Mouse (Mus musculus): ENCODE results near the gene Top3a. TPM values are rescaled to one million over a fixed set of nuclear protein-coding genes. Genes with fewer than 3 reads are reported as not detected.
"Not testable (repeated sequence)": the region's sequence is repeated elsewhere in the genome, so short reads cannot be mapped to it uniquely, and the experiment has no call there.

Top3a gene
- 8.3 and 8.5 TPM in 2 replicates for polyA plus RNA-seq (2014; fragmentation: Nextera tagmentation; extraction: Ambion mirVana)

GRCm38 (mm10) chr11:60776829-60777740, at the start of gene Top3a, which contains the start of gene Smcr8:
TSS of gene Top3a (minus strand) at chr11:60777365.
TSS of gene Smcr8 (plus strand) at chr11:60777524.
- Histone ChIP-seq H3K9me3 (ENCODE audit: control insufficient read depth, low read length) (no peaks in the 10 kb centered on the region), H3K4me2 (ENCODE audit: low read length) (peak within 1 kb of the TSS; percentile 94), H3K27me3 (ENCODE audit: control insufficient read depth, insufficient read depth, low read length) (no peaks in the 10 kb centered on the region), H3K4me3 (ENCODE audit: control insufficient read depth in 1 of 2, insufficient read depth in 1 of 2, low read depth in 1 of 2, low read length in 2 of 2) (peak within 1 kb of the TSS; percentile 67 to 88), H3K9ac (ENCODE audit: low read length) (peak within 1 kb of the TSS; percentile 82), H3K27ac (replicated peaks in 1 of 2; ENCODE audit: control insufficient read depth in 1 of 2, insufficient read depth in 1 of 2, low read depth in 2 of 2, low read length in 2 of 2) (peak within 1 kb of the TSS; percentile 64 to 91), H3K4me1 (ENCODE audit: control insufficient read depth in 2 of 2, insufficient read depth in 2 of 2, low read length in 2 of 2) (peaks cover 33 to 58% of the 10 kb centered on the region in 2 experiments), H3K36me3 (ENCODE audit: control insufficient read depth, insufficient read depth, low read length) (peaks cover 30% of the 10 kb centered on the region)
- WGBS, result under 1% methylated on average over 62 of the region's 62 CpGs
- peak; percentile 92 for ATAC-seq (ENCODE audit: insufficient number of reproducible peaks, insufficient read depth, low FRiP score, low read depth)

GRCm38 (mm10) chr11:60826700-60827099, 49.5 kb upstream of the Top3a start:
- H3K9ac ChIP-seq (ENCODE audit: low read length), result no peak overlapping the region
- no peaks in the 10 kb centered on the region for H3K9me3 ChIP-seq (ENCODE audit: control insufficient read depth, low read length)
- no peak overlapping the region for H3K4me2 ChIP-seq (ENCODE audit: low read length)
- WGBS, result 50% methylated on average over 1 of the region's 1 CpGs
- no peaks in the 10 kb centered on the region for H3K27me3 ChIP-seq (ENCODE audit: control insufficient read depth, insufficient read depth, low read length)
- H3K36me3 ChIP-seq (ENCODE audit: control insufficient read depth, insufficient read depth, low read length), result no peaks in the 10 kb centered on the region
- no peak for ATAC-seq (ENCODE audit: insufficient number of reproducible peaks, insufficient read depth, low FRiP score, low read depth)
- H3K4me1 ChIP-seq (ENCODE audit: control insufficient read depth in 2 of 2, insufficient read depth in 2 of 2, low read length in 2 of 2), result peaks cover 2 to 4% of the 10 kb centered on the region in 2 experiments; a peak in 3 of 4 replicates
- H3K4me3 ChIP-seq (ENCODE audit: control insufficient read depth in 1 of 2, insufficient read depth in 1 of 2, low read depth in 1 of 2, low read length in 2 of 2), result no peak overlapping the region
- H3K27ac ChIP-seq (replicated peaks in 1 of 2; ENCODE audit: control insufficient read depth in 1 of 2, insufficient read depth in 1 of 2, low read depth in 2 of 2, low read length in 2 of 2), result no peak overlapping the region

- Histone ChIP-seq H3K4me2 (ENCODE audit: low read length) (no peak overlapping the region), H3K4me1 (ENCODE audit: control insufficient read depth in 2 of 2, insufficient read depth in 2 of 2, low read length in 2 of 2) (no peaks in the 10 kb centered on the region), H3K27ac (replicated peaks in 1 of 2; ENCODE audit: control insufficient read depth in 1 of 2, insufficient read depth in 1 of 2, low read depth in 2 of 2, low read length in 2 of 2) (no peak overlapping the region), H3K27me3 (ENCODE audit: control insufficient read depth, insufficient read depth, low read length) (no peaks in the 10 kb centered on the region), H3K9ac (ENCODE audit: low read length) (no peak overlapping the region), H3K4me3 (ENCODE audit: control insufficient read depth in 1 of 2, insufficient read depth in 1 of 2, low read depth in 1 of 2, low read length in 2 of 2) (no peak overlapping the region), H3K36me3 (ENCODE audit: control insufficient read depth, insufficient read depth, low read length) (no peaks in the 10 kb centered on the region), H3K9me3 (ENCODE audit: control insufficient read depth, low read length) (no peaks in the 10 kb centered on the region)
- no peak for ATAC-seq (ENCODE audit: insufficient number of reproducible peaks, insufficient read depth, low FRiP score, low read depth)
- 71% methylated on average over 3 of the region's 3 CpGs for WGBS
Measured at GRCm38 (mm10) chr11:60825191-60825590, 48.0 kb upstream of the Top3a start.

- no peak overlapping the region for H3K4me2 ChIP-seq (ENCODE audit: low read length)
- no peak overlapping the region for H3K4me3 ChIP-seq (ENCODE audit: control insufficient read depth in 1 of 2, insufficient read depth in 1 of 2, low read depth in 1 of 2, low read length in 2 of 2)
- no peaks in the 10 kb centered on the region for H3K4me1 ChIP-seq (ENCODE audit: control insufficient read depth in 2 of 2, insufficient read depth in 2 of 2, low read length in 2 of 2)
- H3K9me3 ChIP-seq (ENCODE audit: control insufficient read depth, low read length), result no peaks in the 10 kb centered on the region
- H3K36me3 ChIP-seq (ENCODE audit: control insufficient read depth, insufficient read depth, low read length), result no peaks in the 10 kb centered on the region
- no peaks in the 10 kb centered on the region for H3K27me3 ChIP-seq (ENCODE audit: control insufficient read depth, insufficient read depth, low read length)
- 75% methylated on average over 2 of the region's 2 CpGs for WGBS
- no peak overlapping the region for H3K9ac ChIP-seq (ENCODE audit: low read length)
- ATAC-seq (ENCODE audit: insufficient number of reproducible peaks, insufficient read depth, low FRiP score, low read depth), result no peak
- no peak overlapping the region for H3K27ac ChIP-seq (replicated peaks in 1 of 2; ENCODE audit: control insufficient read depth in 1 of 2, insufficient read depth in 1 of 2, low read depth in 2 of 2, low read length in 2 of 2)
Measured at GRCm38 (mm10) chr11:60823771-60824170, 46.6 kb upstream of the Top3a start.

- ATAC-seq (ENCODE audit: insufficient number of reproducible peaks, insufficient read depth, low FRiP score, low read depth), result no peak
Measured at GRCm38 (mm10) chr11:60816398-60816797, 39.2 kb upstream of the Top3a start.

GRCm38 (mm10) chr11:60811618-60812017, 34.5 kb upstream of the Top3a start, which contains the start of gene Shmt1:
TSS of gene Shmt1 (minus strand) at chr11:60811718.
- ATAC-seq (ENCODE audit: insufficient number of reproducible peaks, insufficient read depth, low FRiP score, low read depth); H3K36me3 ChIP-seq (ENCODE audit: control insufficient read depth, insufficient read depth, low read length); H3K27me3 ChIP-seq (ENCODE audit: control insufficient read depth, insufficient read depth, low read length); H3K9me3 ChIP-seq (ENCODE audit: control insufficient read depth, low read length); H3K27ac ChIP-seq (replicated peaks in 1 of 2; ENCODE audit: control insufficient read depth in 1 of 2, insufficient read depth in 1 of 2, low read depth in 2 of 2, low read length in 2 of 2): not testable (repeated sequence)
- Histone ChIP-seq H3K4me3 (ENCODE audit: control insufficient read depth in 1 of 2, insufficient read depth in 1 of 2, low read depth in 1 of 2, low read length in 2 of 2) (peak within 1 kb of the TSS; percentile 54 to 64), H3K4me1 (ENCODE audit: control insufficient read depth in 2 of 2, insufficient read depth in 2 of 2, low read length in 2 of 2) (peaks cover 6 to 27% of the 10 kb centered on the region in 2 experiments), H3K9ac (ENCODE audit: low read length) (peak within 1 kb of the TSS; percentile 72), H3K4me2 (ENCODE audit: low read length) (peak within 1 kb of the TSS; percentile 89)
- 20% methylated on average over 6 of the region's 6 CpGs for WGBS

More at GRCm38 (mm10) chr11:60816398-60816797, 39.2 kb upstream of the Top3a start:
- WGBS, result 66% methylated on average over 5 of the region's 5 CpGs
- no peaks in the 10 kb centered on the region for H3K9me3 ChIP-seq (ENCODE audit: control insufficient read depth, low read length)
- H3K4me3 ChIP-seq (ENCODE audit: control insufficient read depth in 1 of 2, insufficient read depth in 1 of 2, low read depth in 1 of 2, low read length in 2 of 2), result no peak overlapping the region
- H3K9ac ChIP-seq (ENCODE audit: low read length), result no peak overlapping the region
- no peaks in the 10 kb centered on the region for H3K36me3 ChIP-seq (ENCODE audit: control insufficient read depth, insufficient read depth, low read length)
- no peaks in the 10 kb centered on the region for H3K27me3 ChIP-seq (ENCODE audit: control insufficient read depth, insufficient read depth, low read length)
- H3K27ac ChIP-seq (replicated peaks in 1 of 2; ENCODE audit: control insufficient read depth in 1 of 2, insufficient read depth in 1 of 2, low read depth in 2 of 2, low read length in 2 of 2), result no peak overlapping the region
- H3K4me2 ChIP-seq (ENCODE audit: low read length), result no peak overlapping the region
- H3K4me1 ChIP-seq (ENCODE audit: control insufficient read depth in 2 of 2, insufficient read depth in 2 of 2, low read length in 2 of 2), result no peaks in the 10 kb centered on the region

GRCm38 (mm10) chr11:60811054-60811460, 33.9 kb upstream of the Top3a start:
- under 1% methylated on average over 29 of the region's 29 CpGs for WGBS

More at GRCm38 (mm10) chr11:60811054-60811460, 33.9 kb upstream of the Top3a start:
- Histone ChIP-seq H3K27ac (replicated peaks in 1 of 2; ENCODE audit: control insufficient read depth in 1 of 2, insufficient read depth in 1 of 2, low read depth in 2 of 2, low read length in 2 of 2) (no peak overlapping the region; a peak in 1 of 4 replicates), H3K4me3 (ENCODE audit: control insufficient read depth in 1 of 2, insufficient read depth in 1 of 2, low read depth in 1 of 2, low read length in 2 of 2) (peak overlapping the region; percentile 54 to 64), H3K4me2 (ENCODE audit: low read length) (peak overlapping the region; percentile 89), H3K36me3 (ENCODE audit: control insufficient read depth, insufficient read depth, low read length) (no peaks in the 10 kb centered on the region), H3K27me3 (ENCODE audit: control insufficient read depth, insufficient read depth, low read length) (no peaks in the 10 kb centered on the region), H3K9me3 (ENCODE audit: control insufficient read depth, low read length) (no peaks in the 10 kb centered on the region), H3K9ac (ENCODE audit: low read length) (peak overlapping the region; percentile 72), H3K4me1 (ENCODE audit: control insufficient read depth in 2 of 2, insufficient read depth in 2 of 2, low read length in 2 of 2) (peaks cover 6 to 27% of the 10 kb centered on the region in 2 experiments)
- ATAC-seq (ENCODE audit: insufficient number of reproducible peaks, insufficient read depth, low FRiP score, low read depth), result peak; percentile 99
